Mouse (Mus musculus) cortical plate, adult 2 months (tissue): ENCODE measurements around the gene Polr3g. TPM values are rescaled to one million over a fixed set of nuclear protein-coding genes. Genes with fewer than 3 reads are reported as not detected.
"Not testable (repeated sequence)": the region's sequence is repeated elsewhere in the genome, so short reads cannot be mapped to it uniquely, and the experiment has no call there.

ENCODE experiments used
- H3K27ac ChIP-seq: fragments of 200-500 bp; 2 replicates; pipeline ENCODE4 v1.5.1; 2012; ENCODE audit warnings: low read length, control low read depth, inconsistent platforms; ENCODE audit not compliant: insufficient read depth
- H3K4me1 ChIP-seq: fragments of 200-500 bp; 2 replicates; pipeline ENCODE4 v1.6.1; 2011; ENCODE audit warnings: low read length; ENCODE audit not compliant: control insufficient read depth, insufficient read depth
- H3K4me3 ChIP-seq: fragments of 200-500 bp; 2 replicates; pipeline ENCODE4 v1.5.1; 2011; ENCODE audit warnings: mild to moderate bottlenecking, low read length, control low read depth; ENCODE audit not compliant: insufficient read depth
- CTCF ChIP-seq: fragments of 200-500 bp; IDR thresholded peaks from 2 replicates; pipeline ENCODE4 v1.5.1; 2011; ENCODE audit warnings: mild to moderate bottlenecking, control low read depth, low read length; ENCODE audit not compliant: insufficient read depth; ENCODE audit errors: extremely low read depth
- POLR2A ChIP-seq: fragments of 200-500 bp; IDR thresholded peaks from 2 replicates; pipeline ENCODE4 v1.6.1; 2011; ENCODE audit warnings: mild to moderate bottlenecking, low read length, control low read depth; ENCODE audit not compliant: insufficient read depth; ENCODE audit errors: extremely low read depth
- polyA plus RNA-seq: library from polyadenylated mRNA; depleted of rRNA; stranded (reverse); fragments of >200 nt; gene quantifications from 2 replicates; pipeline ENCODE4 v1.2.3, GENCODE M21; 2012; rRNA removed

Gene Polr3g
- polyA plus RNA-seq, 1 experiment: 5.7 TPM

DNA sequence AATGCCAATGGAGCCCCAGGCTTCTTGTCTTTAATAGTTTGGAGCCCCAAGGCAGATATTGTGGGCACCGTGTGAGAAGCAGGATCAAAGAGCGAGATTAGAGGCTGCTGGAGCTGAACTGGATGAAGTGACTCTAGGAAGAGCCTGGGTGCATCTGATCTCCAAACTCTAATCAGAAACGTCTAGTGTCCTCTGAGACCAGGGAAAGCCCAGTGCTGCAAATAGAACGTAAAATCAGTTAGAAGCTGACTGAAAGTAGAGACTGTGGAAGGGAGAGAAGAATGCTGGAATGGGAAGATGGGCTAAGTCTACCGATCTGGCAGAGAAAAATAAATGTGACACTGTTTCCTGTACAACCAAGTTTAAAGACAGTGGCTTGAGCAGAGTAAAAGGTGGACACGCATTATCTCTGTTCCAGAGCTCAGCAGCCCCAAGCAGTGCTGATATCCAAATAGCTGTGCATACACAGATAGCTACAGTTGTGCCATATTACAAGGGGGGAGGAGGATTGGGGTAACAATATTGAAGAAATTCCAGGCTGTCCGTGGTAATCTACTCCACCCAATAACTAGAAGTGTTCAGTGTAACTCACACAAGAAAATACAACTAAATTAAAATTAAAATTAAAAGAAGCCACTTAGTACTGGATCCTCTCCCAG lies 68.2 kb downstream of the Polr3g start:
- H3K4me1 ChIP-seq: peaks cover 1% of the 10 kb centered on the region; the same call in 1 of the 2 replicates
- no peak overlapping the region for H3K27ac ChIP-seq
- no peak overlapping the region for H3K4me3 ChIP-seq
- no peak for TF ChIP-seq POLR2A
- TF ChIP-seq CTCF: no peak

DNA sequence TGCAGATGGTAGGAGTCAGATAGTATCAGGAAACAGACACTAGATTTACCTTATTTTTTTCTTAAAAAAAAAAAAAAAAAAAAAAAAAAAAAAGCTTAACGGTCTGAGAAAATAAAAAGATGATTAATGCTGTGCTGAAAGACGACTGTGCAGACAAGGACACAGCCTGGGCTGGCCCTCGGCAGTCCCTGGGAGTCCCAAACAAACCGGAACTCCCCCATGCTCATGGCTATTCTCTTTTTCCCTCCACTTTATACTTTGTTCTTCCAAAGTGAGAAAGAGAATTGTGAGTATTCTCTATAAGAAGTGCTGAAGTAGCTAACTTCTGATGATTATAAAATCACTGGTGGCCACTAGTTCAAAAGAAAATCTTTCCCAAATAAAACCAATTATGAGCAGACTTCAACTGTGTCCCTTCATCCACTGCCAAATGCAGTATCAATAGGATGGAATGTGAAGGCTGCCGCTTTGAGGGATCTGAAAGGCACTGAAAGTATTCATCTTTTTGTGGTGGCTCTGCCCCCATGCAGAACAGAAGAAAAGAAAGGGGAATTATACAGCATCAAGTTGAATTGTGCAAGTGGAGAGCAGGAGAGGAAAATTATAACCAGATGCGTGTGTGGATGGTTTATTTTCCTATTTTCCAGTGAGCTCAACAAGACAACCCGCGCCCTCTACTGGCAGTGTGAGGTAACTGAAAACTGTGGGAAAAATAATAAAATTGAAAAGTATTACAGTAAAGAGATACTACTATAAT lies 69.3 kb downstream of the Polr3g start:
- TF ChIP-seq POLR2A (no peak), CTCF (peak; percentile 69)

DNA sequence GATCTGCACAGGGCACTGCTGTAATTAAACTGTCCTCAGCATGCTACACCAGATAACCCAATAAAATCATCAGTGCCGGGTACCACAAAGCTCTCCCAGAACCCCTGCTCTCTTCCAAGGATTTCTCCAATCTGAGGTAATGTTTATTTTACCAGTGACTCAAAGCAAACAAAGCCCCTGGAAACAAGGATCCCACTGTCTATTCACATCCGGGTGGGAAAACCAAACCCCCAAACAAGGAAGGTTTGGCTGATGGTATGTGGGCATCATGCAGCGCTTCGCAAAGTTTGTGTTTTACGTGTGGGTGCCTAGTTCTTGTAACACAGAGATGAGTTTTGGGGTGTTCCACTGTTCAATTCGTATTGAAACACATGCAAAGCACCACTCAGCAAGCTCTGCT lies 69.9 kb downstream of the Polr3g start:
- no peak overlapping the region for H3K27ac ChIP-seq
- no peak for TF ChIP-seq CTCF
- TF ChIP-seq POLR2A: no peak
- peaks cover 1% of the 10 kb centered on the region; the same call in 1 of the 2 replicates for H3K4me1 ChIP-seq
- H3K4me3 ChIP-seq: no peak overlapping the region

More for the DNA sequence above, 69.3 kb downstream of the Polr3g start:
- Histone ChIP-seq H3K4me3 (no peak overlapping the region), H3K27ac (no peak overlapping the region), H3K4me1 (peaks cover 1% of the 10 kb centered on the region; the same call in 1 of the 2 replicates)

DNA sequence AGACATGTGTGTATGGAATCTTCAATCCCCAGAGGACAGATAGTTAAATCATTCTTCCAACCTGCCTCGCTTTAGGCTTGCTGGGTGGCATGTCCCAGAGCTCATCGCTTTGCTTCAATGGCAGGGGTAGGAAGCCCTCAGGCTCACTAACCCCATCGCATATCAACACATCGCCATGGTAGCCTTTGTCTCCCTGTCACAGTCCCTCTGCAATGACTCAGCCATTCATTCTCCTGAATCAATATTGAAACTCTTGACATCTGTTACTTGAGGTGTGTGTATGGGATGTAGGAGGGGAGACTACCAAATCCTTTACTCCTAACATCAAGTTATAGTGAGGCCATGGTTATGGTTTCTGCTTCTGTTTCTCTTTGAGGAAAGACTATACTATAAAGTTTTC lies 71.2 kb downstream of the Polr3g start:
- TF ChIP-seq POLR2A (no peak), CTCF (no peak)
- Histone ChIP-seq H3K4me3 (no peak overlapping the region), H3K4me1 (peaks cover 1% of the 10 kb centered on the region; the same call in 1 of the 2 replicates), H3K27ac (no peak overlapping the region)

DNA sequence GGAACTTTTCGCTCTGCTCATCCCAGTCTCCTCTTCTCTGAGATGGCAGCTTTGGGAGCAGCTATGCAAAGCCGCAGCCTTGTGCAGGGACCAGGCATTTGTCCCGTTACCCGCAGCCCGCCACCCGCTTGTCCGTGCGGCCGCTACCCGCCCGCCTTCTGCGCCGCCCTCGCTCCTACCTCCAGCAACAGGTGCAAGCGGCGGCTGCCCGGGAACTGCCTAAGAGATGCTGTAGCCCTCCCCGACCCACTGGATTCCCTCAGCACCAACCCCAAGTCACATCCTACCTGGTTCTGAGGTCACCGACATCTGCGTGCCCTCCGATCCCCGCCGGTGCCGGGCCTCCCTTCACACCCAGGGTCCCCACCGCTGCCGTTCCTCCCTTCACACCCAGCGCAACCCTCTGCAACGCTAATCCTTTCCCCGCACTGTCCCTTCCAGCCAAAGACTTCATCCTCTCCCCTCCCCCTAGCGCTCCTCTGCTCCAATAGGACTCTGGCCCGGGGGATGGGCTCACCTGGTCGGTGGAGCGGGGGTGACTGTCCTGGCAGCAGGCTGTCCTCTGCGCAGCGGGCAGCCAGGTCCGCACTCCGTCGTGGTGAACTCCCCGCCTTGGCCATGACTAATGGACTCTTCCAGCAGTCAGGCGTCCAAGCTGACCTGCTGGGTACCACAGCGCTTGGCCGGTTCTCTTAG lies 77.9 kb downstream of the Polr3g start, which contains the start of gene Adgrv1:
Adgrv1 (minus strand) TSS at position 435 of the 696 bp plus-strand sequence.
- Histone ChIP-seq H3K27ac (no peak within 1 kb of the TSS), H3K4me1 (no peaks in the 10 kb centered on the region), H3K4me3 (peak within 1 kb of the TSS; percentile 34)
- TF ChIP-seq POLR2A: no peak
- TF ChIP-seq CTCF: no peak

DNA sequence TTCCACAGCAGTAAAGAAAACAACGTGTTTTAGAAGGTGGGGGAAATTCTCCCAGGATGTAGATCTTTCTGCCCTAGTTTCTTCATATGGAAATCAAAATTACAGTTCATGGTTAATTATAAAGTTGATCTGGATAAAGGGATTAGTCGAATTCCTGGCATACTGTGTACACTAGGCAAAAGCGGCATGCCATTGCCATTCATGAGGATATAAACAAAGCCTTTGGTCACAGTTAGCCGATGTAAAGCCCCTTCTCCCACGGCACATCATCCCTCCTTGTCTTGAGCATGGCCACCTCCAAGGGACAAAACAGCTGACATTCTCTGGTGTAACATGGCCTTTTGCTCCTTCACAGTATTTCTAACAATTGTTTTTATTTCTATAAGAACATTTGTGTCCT lies 80.2 kb downstream of the Polr3g start:
- Histone ChIP-seq H3K4me3 (no peak overlapping the region), H3K4me1 (no peaks in the 10 kb centered on the region), H3K27ac (no peak overlapping the region)
- TF ChIP-seq POLR2A (no peak), CTCF (no peak)

DNA sequence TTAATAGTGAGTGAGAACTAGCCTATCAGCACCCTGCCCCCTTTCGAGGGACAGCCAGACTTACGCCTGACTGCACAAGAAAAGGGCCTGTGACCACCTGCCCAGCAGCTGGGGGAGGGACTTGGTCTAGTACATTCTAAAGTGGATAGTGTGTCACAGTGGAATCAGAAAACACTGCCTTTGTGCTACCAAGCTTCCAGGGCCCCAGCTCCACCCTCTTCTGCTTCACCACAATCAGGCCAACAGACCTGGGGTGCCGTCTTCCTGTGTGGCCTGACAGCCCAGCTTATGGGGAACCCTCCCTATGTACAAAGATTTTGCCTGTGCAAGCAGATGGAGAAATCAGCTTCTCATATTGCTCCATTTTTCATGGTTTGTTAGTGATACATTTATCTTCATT lies 81.4 kb downstream of the Polr3g start:
- no peak for TF ChIP-seq CTCF
- no peak for TF ChIP-seq POLR2A
- Histone ChIP-seq H3K4me1 (no peaks in the 10 kb centered on the region), H3K4me3 (no peak overlapping the region), H3K27ac (no peak overlapping the region)

DNA sequence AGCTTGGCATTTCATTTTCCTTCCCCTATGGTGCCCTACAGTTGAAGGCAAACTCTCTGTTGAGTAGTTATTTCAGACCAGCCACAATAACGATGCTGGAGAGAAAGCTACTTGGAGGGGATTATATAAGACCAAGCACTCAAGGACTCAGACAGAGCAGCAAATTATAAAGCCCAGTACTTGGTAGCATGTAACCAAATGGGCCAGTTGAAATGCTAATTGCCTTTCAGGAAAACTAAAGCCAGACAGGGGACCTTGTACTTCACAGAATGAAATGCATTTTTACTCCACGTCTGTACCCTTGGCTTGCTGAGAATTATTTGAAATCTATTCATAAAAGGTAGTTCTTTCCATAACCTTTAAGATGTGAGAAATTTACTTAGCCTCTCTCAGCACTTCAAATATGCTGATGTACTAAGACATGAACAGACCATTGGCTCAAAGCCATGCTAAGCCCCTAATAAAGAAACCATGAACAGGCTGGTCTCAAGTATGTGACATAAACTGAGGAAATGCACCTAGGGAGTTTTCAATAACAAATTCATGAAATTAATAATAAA lies 82.1 kb downstream of the Polr3g start:
- Histone ChIP-seq H3K27ac (no peak overlapping the region), H3K4me1 (no peaks in the 10 kb centered on the region), H3K4me3 (no peak overlapping the region)
- TF ChIP-seq CTCF (no peak), POLR2A (no peak)

DNA sequence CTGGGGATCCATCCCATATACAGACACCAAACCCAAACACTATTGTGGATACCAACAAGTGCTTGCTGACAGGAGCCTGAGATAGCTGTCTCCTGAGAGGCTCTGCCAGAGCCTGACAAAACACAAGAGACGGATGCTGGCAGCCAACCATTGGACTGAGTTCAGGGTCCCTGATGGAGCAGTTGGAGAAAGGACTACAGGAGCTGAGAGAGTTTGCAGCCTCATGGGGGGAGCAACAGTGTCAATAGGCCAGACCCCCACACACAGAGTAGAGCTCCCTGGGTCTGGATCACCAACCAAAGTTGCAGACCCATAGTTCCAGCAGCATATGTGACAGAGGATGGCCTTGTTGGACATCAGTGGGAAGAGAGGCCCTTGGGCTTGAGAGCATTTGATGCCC lies 83.0 kb downstream of the Polr3g start:
- not testable (repeated sequence) for H3K27ac ChIP-seq, H3K4me1 ChIP-seq, H3K4me3 ChIP-seq

Other genes starting within 250 kb of the Polr3g start
- gene Adgrv1, start 77.9 kb downstream of the Polr3g start, polyA plus RNA-seq: 1.9 and 2.4 TPM in 2 replicates
- 6.4 and 7.7 TPM in 2 replicates for gene Lysmd3, start 53.4 kb downstream of the Polr3g start, polyA plus RNA-seq
- 22.3 and 23.4 TPM in 2 replicates for gene Mblac2, start 328 bp upstream of the Polr3g start, polyA plus RNA-seq
- 150 and 164 TPM in 2 replicates for gene Cetn3, start 72.1 kb upstream of the Polr3g start, polyA plus RNA-seq